Mouse (Mus musculus) E14TG2a.4 (cell line): Measurements from ENCODE around the gene Tpra1.

ENCODE experiments used
- CTCF ChIP-seq: conservative IDR thresholded peaks from 2 replicates; pipeline ENCODE4 v1.5.1; 2014; ENCODE audit warnings: low read length
- NANOG ChIP-seq: IDR thresholded peaks from 2 replicates; pipeline ENCODE4 v1.6.1; 2014; ENCODE audit warnings: borderline replicate concordance, low read length, mixed read lengths

- TF ChIP-seq CTCF (no peak), NANOG (no peak)
Measured at GRCm38 (mm10) chr6:88960941-88961340, 58.9 kb downstream of the Tpra1 start.
